Mouse (Mus musculus) liver, embryonic 12.5 days (tissue): ENCODE results near the gene Phrf1. TPM values are rescaled to one million over a fixed set of nuclear protein-coding genes. Genes with fewer than 3 reads are reported as not detected.
A peak's percentile ranks its signal among the peaks of the same experiment; 100 is the strongest.

Experiments
- ATAC-seq: fragments of 200-750 bp; cut with Nextera tagmentation; 2 replicates; pipeline ENCODE4 v1.8.0; 2017; ENCODE audit warnings: moderate number of reproducible peaks, mild to moderate bottlenecking, moderate library complexity
- H3K27ac ChIP-seq: fragments of 300-500 bp; sonication (generic); 2 replicates; pipeline ENCODE4 v1.5.1; 2016; ENCODE audit warnings: mild to moderate bottlenecking
- H3K27me3 ChIP-seq: fragments of 300-500 bp; sonication (generic); replicated peaks from 2 replicates; pipeline ENCODE4 v1.6.1; 2016; ENCODE audit warnings: mild to moderate bottlenecking, moderate library complexity
- H3K36me3 ChIP-seq: fragments of 300-500 bp; sonication (generic); 2 replicates; pipeline ENCODE4 v1.6.1; 2016; ENCODE audit warnings: mild to moderate bottlenecking, moderate library complexity
- H3K4me1 ChIP-seq: fragments of 300-500 bp; sonication (generic); 2 replicates; pipeline ENCODE4 v1.6.1; 2016
- H3K4me2 ChIP-seq: fragments of 300-500 bp; sonication (generic); 2 replicates; pipeline ENCODE4 v1.6.1; 2016; ENCODE audit warnings: mild to moderate bottlenecking, moderate library complexity
- H3K4me3 ChIP-seq: fragments of 300-500 bp; sonication (generic); 2 replicates; pipeline ENCODE4 v1.5.1; 2016; ENCODE audit warnings: mild to moderate bottlenecking, moderate library complexity
- H3K9ac ChIP-seq: fragments of 300-500 bp; sonication (generic); 2 replicates; pipeline ENCODE4 v1.6.1; 2016; ENCODE audit warnings: mild to moderate bottlenecking, moderate library complexity
- H3K9me3 ChIP-seq: fragments of 300-500 bp; sonication (generic); replicated peaks from 2 replicates; pipeline ENCODE4 v1.6.1; 2016; ENCODE audit warnings: mild to moderate bottlenecking, moderate library complexity
- WGBS: fragments of 180-500 bp; shearing (Covaris S2); methylation state at CpG from one replicate; pipeline ENCODE4 v1.1.7; 2016; ENCODE audit not compliant: insufficient replicate concordance; 5-methylcytosine and 5-hydroxymethylcytosine counted together
- polyA plus RNA-seq: library from polyadenylated mRNA; unstranded; fragments of >200 nt; fragmentation: Nextera tagmentation; extraction: Ambion mirVana; gene quantifications from 2 replicates; pipeline ENCODE4 v1.2.1, GENCODE M21; 2016

Phrf1 gene
- polyA plus RNA-seq, 1 experiment from 2014 or later: 52.9 TPM

GRCm38 (mm10) chr7:141264041-141264700 lies 35.6 kb downstream of the Phrf1 start:
- Histone ChIP-seq H3K4me3 (no peak overlapping the region), H3K27me3 (peaks cover 7% of the 10 kb centered on the region)

GRCm38 (mm10) chr7:141264761-141265410 lies 36.3 kb downstream of the Phrf1 start:
- H3K4me1 ChIP-seq: peaks cover 42% of the 10 kb centered on the region
- 18% methylated on average over 12 of the region's 12 CpGs for whole genome bisulfite sequencing
- H3K9me3 ChIP-seq: no peaks in the 10 kb centered on the region
- ATAC-seq: peak; percentile 48
- peaks cover 14% of the 10 kb centered on the region for H3K27me3 ChIP-seq
- H3K27ac ChIP-seq: 0 out of 2 replicates have a peak overlapping the region, but pooled peaks have one; percentile 36
- H3K36me3 ChIP-seq: peaks cover 48% of the 10 kb centered on the region
- 0 out of 2 replicates have a peak overlapping the region, but pooled peaks have one; percentile 14 for H3K9ac ChIP-seq
- H3K4me2 ChIP-seq: peak overlapping the region; percentile 89
- H3K4me3 ChIP-seq: peak overlapping the region; percentile 75

More at GRCm38 (mm10) chr7:141264041-141264700, 35.6 kb downstream of the Phrf1 start:
- Histone ChIP-seq H3K9me3 (no peaks in the 10 kb centered on the region), H3K36me3 (peaks cover 55% of the 10 kb centered on the region), H3K4me2 (peak overlapping the region; percentile 89; the same call in 1 of the 2 replicates), H3K4me1 (peaks cover 38% of the 10 kb centered on the region), H3K9ac (no peak overlapping the region), H3K27ac (peak overlapping the region; percentile 36; the same call in 1 of the 2 replicates)
- WGBS: 77% methylated on average over 11 of the region's 11 CpGs
- no peak for ATAC-seq

- 0 out of 2 replicates have a peak, but pooled peaks have one; percentile 6 for ATAC-seq
These were observed 36.8 kb downstream of the Phrf1 start for GRCm38 (mm10) chr7:141265411-141265738.

GRCm38 (mm10) chr7:141265739-141266561 lies 37.4 kb downstream of the Phrf1 start, which contains the start of gene Irf7:
TSS of gene Irf7 (minus strand) at chr7:141266481.
- Histone ChIP-seq H3K9me3 (no peaks in the 10 kb centered on the region), H3K27ac (peak within 1 kb of the TSS; percentile 62), H3K36me3 (peaks cover 37% of the 10 kb centered on the region), H3K4me3 (peak within 1 kb of the TSS; percentile 75), H3K9ac (peak within 1 kb of the TSS; percentile 78), H3K4me1 (peaks cover 42% of the 10 kb centered on the region), H3K27me3 (peaks cover 19% of the 10 kb centered on the region), H3K4me2 (peak within 1 kb of the TSS; percentile 89)
- 5% methylated on average over 25 of the region's 25 CpGs for WGBS
- peak; percentile 82 for ATAC-seq

More at GRCm38 (mm10) chr7:141265411-141265738, 36.8 kb downstream of the Phrf1 start:
- Histone ChIP-seq H3K9ac (peak overlapping the region; percentile 78), H3K4me2 (peak overlapping the region; percentile 89), H3K27ac (no peak overlapping the region), H3K4me3 (peak overlapping the region; percentile 75), H3K27me3 (peaks cover 19% of the 10 kb centered on the region), H3K36me3 (peaks cover 43% of the 10 kb centered on the region), H3K4me1 (peaks cover 42% of the 10 kb centered on the region), H3K9me3 (no peaks in the 10 kb centered on the region)
- WGBS: 39% methylated on average over 11 of the region's 11 CpGs

- Histone ChIP-seq H3K9me3 (no peaks in the 10 kb centered on the region), H3K27ac (peak overlapping the region; percentile 7; the same call in 1 of the 2 replicates), H3K4me2 (peak overlapping the region; percentile 61), H3K9ac (peak overlapping the region; percentile 45; the same call in 1 of the 2 replicates), H3K4me3 (peak overlapping the region; percentile 33), H3K27me3 (peaks cover 32% of the 10 kb centered on the region), H3K36me3 (peaks cover 10% of the 10 kb centered on the region), H3K4me1 (peaks cover 40% of the 10 kb centered on the region)
- WGBS: 25% methylated on average over 24 of the region's 24 CpGs
- no peak for ATAC-seq
These were observed 40.1 kb downstream of the Phrf1 start for GRCm38 (mm10) chr7:141268466-141269272.

GRCm38 (mm10) chr7:141269273-141269545 lies 40.6 kb downstream of the Phrf1 start:
- H3K4me1 ChIP-seq: peaks cover 35% of the 10 kb centered on the region
- WGBS: 32% methylated on average over 14 of the region's 14 CpGs
- H3K9ac ChIP-seq: peak overlapping the region; percentile 45; the same call in 1 of the 2 replicates
- ATAC-seq: no peak
- peak overlapping the region; percentile 33 for H3K4me3 ChIP-seq
- peaks cover 4% of the 10 kb centered on the region for H3K36me3 ChIP-seq
- no peaks in the 10 kb centered on the region for H3K9me3 ChIP-seq
- H3K4me2 ChIP-seq: peak overlapping the region; percentile 61
- peaks cover 32% of the 10 kb centered on the region for H3K27me3 ChIP-seq
- H3K27ac ChIP-seq: no peak overlapping the region

GRCm38 (mm10) chr7:141270631-141271030 lies 42.0 kb downstream of the Phrf1 start:
- Histone ChIP-seq H3K27ac (no peak overlapping the region), H3K4me2 (no peak overlapping the region), H3K9me3 (no peaks in the 10 kb centered on the region), H3K9ac (no peak overlapping the region), H3K4me1 (peaks cover 20% of the 10 kb centered on the region), H3K4me3 (no peak overlapping the region), H3K27me3 (peaks cover 32% of the 10 kb centered on the region), H3K36me3 (no peaks in the 10 kb centered on the region)
- ATAC-seq: no peak
- 64% methylated on average over 3 of the region's 3 CpGs for WGBS

GRCm38 (mm10) chr7:141275356-141275755 lies 46.8 kb downstream of the Phrf1 start:
- ATAC-seq: no peak
- no peaks in the 10 kb centered on the region for H3K9me3 ChIP-seq
- no peak overlapping the region for H3K27ac ChIP-seq
- no peak overlapping the region for H3K9ac ChIP-seq
- H3K4me1 ChIP-seq: peaks cover 15% of the 10 kb centered on the region
- no peak overlapping the region for H3K4me2 ChIP-seq
- no peak overlapping the region for H3K4me3 ChIP-seq
- no peaks in the 10 kb centered on the region for H3K36me3 ChIP-seq
- WGBS: 77% methylated on average over 9 of the region's 9 CpGs
- peaks cover 57% of the 10 kb centered on the region for H3K27me3 ChIP-seq

GRCm38 (mm10) chr7:141276546-141276945 lies 48.0 kb downstream of the Phrf1 start, which contains the start of gene Cdhr5:
TSS of gene Cdhr5 (minus strand) at chr7:141276786.
- WGBS: 68% methylated on average over 11 of the region's 11 CpGs
- no peak within 1 kb of the TSS for H3K4me2 ChIP-seq
- no peaks in the 10 kb centered on the region for H3K36me3 ChIP-seq
- H3K4me1 ChIP-seq: peaks cover 15% of the 10 kb centered on the region
- H3K4me3 ChIP-seq: no peak within 1 kb of the TSS
- H3K27me3 ChIP-seq: peaks cover 66% of the 10 kb centered on the region
- H3K9me3 ChIP-seq: no peaks in the 10 kb centered on the region
- H3K9ac ChIP-seq: no peak within 1 kb of the TSS
- H3K27ac ChIP-seq: no peak within 1 kb of the TSS
- no peak for ATAC-seq

- 68% methylated on average over 11 of the region's 11 CpGs for WGBS
- ATAC-seq: peak; percentile 12; the same call in 1 of the 2 replicates
- Histone ChIP-seq H3K4me3 (no peak overlapping the region), H3K27me3 (peaks cover 68% of the 10 kb centered on the region), H3K9me3 (no peaks in the 10 kb centered on the region), H3K4me1 (peaks cover 15% of the 10 kb centered on the region), H3K36me3 (no peaks in the 10 kb centered on the region), H3K27ac (no peak overlapping the region), H3K4me2 (peak overlapping the region; percentile 77; the same call in 1 of the 2 replicates), H3K9ac (no peak overlapping the region)
These were observed 49.4 kb downstream of the Phrf1 start for GRCm38 (mm10) chr7:141277701-141278678.
